Mouse (Mus musculus) lung, postnatal 0 days (tissue): ENCODE measurements around the gene B4galt5.

Source experiments
- CTCF ChIP-seq: IDR thresholded peaks from 2 replicates; pipeline ENCODE4 v1.5.1; 2016; ENCODE audit warnings: antibody characterized with exemption, mild to moderate bottlenecking
- EP300 ChIP-seq: IDR thresholded peaks from 2 replicates; pipeline ENCODE4 v1.6.1; 2016; ENCODE audit warnings: antibody characterized with exemption, mild to moderate bottlenecking, control low read depth

DNA sequence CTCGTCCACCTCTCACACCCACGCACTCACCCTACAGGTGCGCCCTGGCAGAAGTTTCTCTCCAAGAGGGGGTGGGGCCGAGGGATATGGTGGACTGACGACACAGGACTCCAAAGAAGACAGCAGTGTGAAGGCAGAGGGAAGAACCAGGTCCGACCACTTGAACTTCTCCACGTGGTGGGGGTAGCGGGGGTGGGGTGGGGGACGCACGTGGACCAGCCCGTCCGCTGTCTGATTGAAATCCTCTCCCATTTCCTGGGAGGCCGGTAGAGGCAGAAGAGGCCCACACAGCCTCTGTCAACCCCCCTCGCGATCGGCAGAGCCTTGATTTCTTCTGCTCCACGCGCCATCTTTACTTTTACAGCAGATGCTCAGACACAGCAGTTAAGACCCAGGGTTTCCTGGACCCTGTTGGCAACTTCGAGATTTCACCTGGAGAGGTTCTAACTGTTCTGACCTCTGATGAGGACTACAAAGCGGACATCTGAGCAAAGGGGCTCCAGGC lies 18.8 kb upstream of the B4galt5 start:
- TF ChIP-seq CTCF (no peak), EP300 (no peak)
